Mouse (Mus musculus): Measurements from ENCODE around the gene Slc38a8.

GRCm38 (mm10) chr8:119502111-119502510 lies 613 bp upstream of the Slc38a8 start:
- no peak for TF ChIP-seq CTCF (IDR thresholded peaks at IDR 0.05; ENCODE audit: borderline replicate concordance, extremely low read depth, insufficient read depth, insufficient read length)
- no peak for TF ChIP-seq POLR2A (IDR thresholded peaks at IDR 0.05; ENCODE audit: borderline replicate concordance, extremely low read depth, insufficient read depth, insufficient read length, poor library complexity, severe bottlenecking)
